Mouse (Mus musculus) midbrain, embryonic 14.5 days (tissue): ENCODE results near the gene Limd1. TPM values are rescaled to one million over a fixed set of nuclear protein-coding genes. Genes with fewer than 3 reads are reported as not detected.

ENCODE experiments used
- ATAC-seq: fragments of 200-750 bp; cut with Nextera tagmentation; 2 replicates; pipeline ENCODE4 v1.8.0; 2017; ENCODE audit warnings: moderate number of reproducible peaks, moderate library complexity; ENCODE audit not compliant: low FRiP score, low TSS enrichment
- DNase-seq: peaks from one replicate; pipeline ENCODE4 v3.0.0-alpha.2; 2015
- H3K27ac ChIP-seq: fragments of 300-500 bp; sonication (generic); replicated peaks from 2 replicates; pipeline ENCODE4 v1.5.1; 2014; ENCODE audit warnings: mild to moderate bottlenecking, low read depth, low read length, moderate library complexity
- H3K27me3 ChIP-seq: fragments of 300-500 bp; sonication (generic); 2 replicates; pipeline ENCODE4 v1.6.1; 2014; ENCODE audit warnings: low read length, control low read depth, mixed read lengths; ENCODE audit not compliant: control insufficient read depth, insufficient read depth
- H3K36me3 ChIP-seq: fragments of 300-500 bp; sonication (generic); 2 replicates; pipeline ENCODE4 v1.6.1; 2014; ENCODE audit warnings: low read length, control low read depth; ENCODE audit not compliant: control insufficient read depth, insufficient read depth
- H3K4me1 ChIP-seq: fragments of 300-500 bp; sonication (generic); 2 replicates; pipeline ENCODE4 v1.6.1; 2014; ENCODE audit warnings: mild to moderate bottlenecking, antibody characterized with exemption, low read length, control low read depth; ENCODE audit not compliant: control insufficient read depth, insufficient read depth
- H3K4me2 ChIP-seq: fragments of 300-500 bp; sonication (generic); 2 replicates; pipeline ENCODE4 v1.6.1; 2014; ENCODE audit warnings: mild to moderate bottlenecking, low read length, moderate library complexity
- H3K4me3 ChIP-seq: fragments of 300-500 bp; sonication (generic); replicated peaks from 2 replicates; pipeline ENCODE4 v1.5.1; 2014; ENCODE audit warnings: low read depth, low read length
- H3K9ac ChIP-seq: fragments of 300-500 bp; sonication (generic); replicated peaks from 2 replicates; pipeline ENCODE4 v1.6.1; 2014; ENCODE audit warnings: mild to moderate bottlenecking, low read length, moderate library complexity
- H3K9me3 ChIP-seq: fragments of 300-500 bp; sonication (generic); 2 replicates; pipeline ENCODE4 v1.6.1; 2016; ENCODE audit warnings: low read length, control low read depth, mixed read lengths; ENCODE audit not compliant: control insufficient read depth
- WGBS: fragments of 180-500 bp; shearing (Covaris S2); extraction: QIAGEN DNeasy Blood & Tissue Kit; methylation state at CpG from one replicate; pipeline ENCODE4 v1.1.7; 2014; 5-methylcytosine and 5-hydroxymethylcytosine counted together
- polyA plus RNA-seq: library from polyadenylated mRNA; unstranded; fragments of >200 nt; fragmentation: Nextera tagmentation; extraction: Ambion mirVana; gene quantifications from 2 replicates; pipeline ENCODE4 v1.2.1, GENCODE M21; 2014

Limd1 gene
- polyA plus RNA-seq, 1 experiment from 2014 or later, result 16.4 TPM

- 15% methylated on average over 17 of the region's 17 CpGs for WGBS
- Histone ChIP-seq H3K4me2 (peak overlapping the region; percentile 64), H3K36me3 (no peaks in the 10 kb centered on the region), H3K27ac (no peak overlapping the region), H3K9ac (peak overlapping the region; percentile 55), H3K4me3 (peak overlapping the region; percentile 53), H3K27me3 (no peaks in the 10 kb centered on the region), H3K4me1 (peaks cover 25% of the 10 kb centered on the region), H3K9me3 (no peaks in the 10 kb centered on the region)
- DNase-seq (peak; percentile 18), ATAC-seq (no peak)
These were observed 727 bp downstream of the Limd1 start for GRCm38 (mm10) chr9:123479196-123479669.

- H3K4me2 ChIP-seq, result peak overlapping the region; percentile 64
- DNase-seq (no peak), ATAC-seq (no peak)
- no peaks in the 10 kb centered on the region for H3K36me3 ChIP-seq
- 89% methylated on average over 8 of the region's 8 CpGs for WGBS
- H3K9ac ChIP-seq, result no peak overlapping the region
- H3K9me3 ChIP-seq, result no peaks in the 10 kb centered on the region
- H3K27ac ChIP-seq, result no peak overlapping the region
- H3K4me1 ChIP-seq, result peaks cover 25% of the 10 kb centered on the region
- peak overlapping the region; percentile 53 for H3K4me3 ChIP-seq
- H3K27me3 ChIP-seq, result no peaks in the 10 kb centered on the region
These were observed 1.4 kb downstream of the Limd1 start for GRCm38 (mm10) chr9:123479876-123480252.

GRCm38 (mm10) chr9:123480253-123480921, 1.9 kb downstream of the Limd1 start:
- Histone ChIP-seq H3K4me3 (no peak overlapping the region), H3K4me1 (peaks cover 25% of the 10 kb centered on the region), H3K36me3 (no peaks in the 10 kb centered on the region), H3K9me3 (no peaks in the 10 kb centered on the region), H3K4me2 (peak overlapping the region; percentile 64), H3K9ac (no peak overlapping the region), H3K27me3 (no peaks in the 10 kb centered on the region), H3K27ac (no peak overlapping the region)
- ATAC-seq (no peak), DNase-seq (no peak)
- 89% methylated on average over 18 of the region's 18 CpGs for WGBS

GRCm38 (mm10) chr9:123481136-123481535, 2.6 kb downstream of the Limd1 start:
- H3K4me1 ChIP-seq, result peaks cover 25% of the 10 kb centered on the region
- H3K36me3 ChIP-seq, result no peaks in the 10 kb centered on the region
- no peak overlapping the region for H3K4me3 ChIP-seq
- WGBS, result 83% methylated on average over 7 of the region's 7 CpGs
- no peak overlapping the region for H3K9ac ChIP-seq
- no peak overlapping the region for H3K27ac ChIP-seq
- DNase-seq, result no peak
- no peaks in the 10 kb centered on the region for H3K27me3 ChIP-seq
- no peak for ATAC-seq
- H3K9me3 ChIP-seq, result no peaks in the 10 kb centered on the region
- H3K4me2 ChIP-seq, result peak overlapping the region; percentile 64

- no peak overlapping the region for H3K27ac ChIP-seq
- no peaks in the 10 kb centered on the region for H3K36me3 ChIP-seq
- H3K9ac ChIP-seq, result no peak overlapping the region
- H3K27me3 ChIP-seq, result no peaks in the 10 kb centered on the region
- WGBS, result 100% methylated on average over 1 of the region's 1 CpGs
- H3K9me3 ChIP-seq, result no peaks in the 10 kb centered on the region
- H3K4me2 ChIP-seq, result no peak overlapping the region
- DNase-seq (no peak), ATAC-seq (no peak)
- no peak overlapping the region for H3K4me3 ChIP-seq
- peaks cover 21% of the 10 kb centered on the region for H3K4me1 ChIP-seq
These were observed 5.1 kb downstream of the Limd1 start for GRCm38 (mm10) chr9:123483598-123483997.

GRCm38 (mm10) chr9:123484830-123485229, 6.3 kb downstream of the Limd1 start:
- DNase-seq, result no peak
- no peaks in the 10 kb centered on the region for H3K36me3 ChIP-seq
- H3K27me3 ChIP-seq, result no peaks in the 10 kb centered on the region
- H3K9ac ChIP-seq, result no peak overlapping the region
- H3K4me1 ChIP-seq, result peaks cover 14% of the 10 kb centered on the region; the same call in 1 of the 2 replicates
- no peak overlapping the region for H3K4me2 ChIP-seq
- WGBS, result 95% methylated on average over 3 of the region's 3 CpGs
- no peak overlapping the region for H3K4me3 ChIP-seq
- H3K27ac ChIP-seq, result no peak overlapping the region
- ATAC-seq, result no peak
- no peaks in the 10 kb centered on the region for H3K9me3 ChIP-seq

GRCm38 (mm10) chr9:123485561-123485960, 7.1 kb downstream of the Limd1 start:
- Histone ChIP-seq H3K9ac (no peak overlapping the region), H3K27me3 (no peaks in the 10 kb centered on the region), H3K4me1 (0 out of 2 replicates have a peak, but pooled peaks cover 10% of the 10 kb centered on the region), H3K9me3 (no peaks in the 10 kb centered on the region), H3K4me3 (no peak overlapping the region), H3K4me2 (no peak overlapping the region), H3K27ac (no peak overlapping the region), H3K36me3 (no peaks in the 10 kb centered on the region)
- no peak for ATAC-seq
- WGBS, result 92% methylated on average over 4 of the region's 4 CpGs
- no peak for DNase-seq

- no peak for DNase-seq
- Histone ChIP-seq H3K4me1 (peaks cover 5% of the 10 kb centered on the region; the same call in 1 of the 2 replicates), H3K27me3 (no peaks in the 10 kb centered on the region), H3K4me3 (no peak overlapping the region), H3K27ac (no peak overlapping the region), H3K36me3 (no peaks in the 10 kb centered on the region), H3K4me2 (no peak overlapping the region), H3K9ac (no peak overlapping the region), H3K9me3 (no peaks in the 10 kb centered on the region)
- no peak for ATAC-seq
- 87% methylated on average over 3 of the region's 3 CpGs for WGBS
These were observed 8.1 kb downstream of the Limd1 start for GRCm38 (mm10) chr9:123486635-123487034.

GRCm38 (mm10) chr9:123489073-123489472, 10.6 kb downstream of the Limd1 start:
- no peaks in the 10 kb centered on the region for H3K27me3 ChIP-seq
- DNase-seq (no peak), ATAC-seq (no peak)
- H3K9me3 ChIP-seq, result no peaks in the 10 kb centered on the region
- no peak overlapping the region for H3K9ac ChIP-seq
- peaks cover 6% of the 10 kb centered on the region; the same call in 1 of the 2 replicates for H3K4me1 ChIP-seq
- no peaks in the 10 kb centered on the region for H3K36me3 ChIP-seq
- H3K4me3 ChIP-seq, result no peak overlapping the region
- no peak overlapping the region for H3K4me2 ChIP-seq
- WGBS, result 90% methylated on average over 2 of the region's 2 CpGs
- no peak overlapping the region for H3K27ac ChIP-seq
